Mouse (Mus musculus): Measurements from ENCODE around the gene Ces4a. TPM values are rescaled to one million over a fixed set of nuclear protein-coding genes. Genes with fewer than 3 reads are reported as not detected.
"Not testable (repeated sequence)": the region's sequence is repeated elsewhere in the genome, so short reads cannot be mapped to it uniquely, and the experiment has no call there.

Ces4a gene
- not detected in 2 replicates for polyA plus RNA-seq (2015; fragmentation: Nextera tagmentation; extraction: Ambion mirVana)

- H3K4me3 ChIP-seq, result no peak within 1 kb of the TSS
- no peaks in the 10 kb centered on the region for H3K36me3 ChIP-seq
- 74% methylated on average over 5 of the region's 5 CpGs for WGBS
- no peak for ATAC-seq (ENCODE audit: extremely low read depth, insufficient number of reproducible peaks, low FRiP score, low TSS enrichment)
- no peaks in the 10 kb centered on the region for H3K9me3 ChIP-seq
- H3K27me3 ChIP-seq (replicated peaks), result no peaks in the 10 kb centered on the region
- H3K9ac ChIP-seq, result no peak within 1 kb of the TSS
- no peaks in the 10 kb centered on the region for H3K4me1 ChIP-seq
- no peak within 1 kb of the TSS for H3K27ac ChIP-seq (replicated peaks)
- no peak within 1 kb of the TSS for H3K4me2 ChIP-seq
Observed at GRCm38 (mm10) chr8:105131509-105131908, at the start of gene Ces4a. Gene Ces4a (plus strand): TSS chr8:105131800.

- H3K4me2 ChIP-seq, result peak within 1 kb of the TSS; percentile 49
- ATAC-seq (ENCODE audit: extremely low read depth, insufficient number of reproducible peaks, low FRiP score, low TSS enrichment), result peak; percentile 19; the same call in 1 of the 2 replicates
- H3K4me1 ChIP-seq, result peaks cover 9% of the 10 kb centered on the region
- H3K27ac ChIP-seq (replicated peaks), result peak within 1 kb of the TSS; percentile 49
- H3K4me3 ChIP-seq, result 0 out of 2 replicates have a peak within 1 kb of the TSS, but pooled peaks have one; percentile 1
- H3K36me3 ChIP-seq, result no peaks in the 10 kb centered on the region
- no peak within 1 kb of the TSS for H3K9ac ChIP-seq
- no peaks in the 10 kb centered on the region for H3K27me3 ChIP-seq (replicated peaks)
- 33% methylated on average over 7 of the region's 7 CpGs for WGBS
- no peaks in the 10 kb centered on the region for H3K9me3 ChIP-seq
Observed at GRCm38 (mm10) chr8:105083449-105084050, 48.0 kb upstream of the Ces4a start, which contains the start of gene Ces3b. Gene Ces3b (plus strand): TSS chr8:105083753.

GRCm38 (mm10) chr8:105088166-105088565, 43.4 kb upstream of the Ces4a start:
- 77% methylated on average over 5 of the region's 5 CpGs for WGBS
- not testable (repeated sequence) for H3K9me3 ChIP-seq; H3K4me1 ChIP-seq; H3K27me3 ChIP-seq (replicated peaks); H3K27ac ChIP-seq (replicated peaks); ATAC-seq (ENCODE audit: extremely low read depth, insufficient number of reproducible peaks, low FRiP score, low TSS enrichment); H3K4me3 ChIP-seq; H3K4me2 ChIP-seq; H3K36me3 ChIP-seq; H3K9ac ChIP-seq

- no peak overlapping the region for H3K9ac ChIP-seq
- H3K4me1 ChIP-seq, result peaks cover 2% of the 10 kb centered on the region
- H3K27ac ChIP-seq (replicated peaks), result no peak overlapping the region
- H3K4me2 ChIP-seq, result no peak overlapping the region
- H3K36me3 ChIP-seq, result no peaks in the 10 kb centered on the region
- ATAC-seq (ENCODE audit: extremely low read depth, insufficient number of reproducible peaks, low FRiP score, low TSS enrichment), result no peak
- H3K27me3 ChIP-seq (replicated peaks), result no peaks in the 10 kb centered on the region
- no peak overlapping the region for H3K4me3 ChIP-seq
- no peaks in the 10 kb centered on the region for H3K9me3 ChIP-seq
- 63% methylated on average over 4 of the region's 4 CpGs for WGBS
Observed at GRCm38 (mm10) chr8:105088581-105088980, 43.0 kb upstream of the Ces4a start.

- Histone ChIP-seq H3K36me3 (no peaks in the 10 kb centered on the region), H3K27ac (replicated peaks) (no peak overlapping the region), H3K9ac (no peak overlapping the region), H3K4me1 (0 out of 2 replicates have a peak, but pooled peaks cover 3% of the 10 kb centered on the region), H3K9me3 (no peaks in the 10 kb centered on the region), H3K27me3 (replicated peaks) (no peaks in the 10 kb centered on the region), H3K4me3 (no peak overlapping the region), H3K4me2 (no peak overlapping the region)
- no peak for ATAC-seq (ENCODE audit: extremely low read depth, insufficient number of reproducible peaks, low FRiP score, low TSS enrichment)
- 82% methylated on average over 3 of the region's 3 CpGs for WGBS
Observed at GRCm38 (mm10) chr8:105093992-105094391, 37.6 kb upstream of the Ces4a start.

- H3K4me2 ChIP-seq; H3K27ac ChIP-seq (replicated peaks); H3K27me3 ChIP-seq (replicated peaks); H3K4me3 ChIP-seq; H3K4me1 ChIP-seq; ATAC-seq (ENCODE audit: extremely low read depth, insufficient number of reproducible peaks, low FRiP score, low TSS enrichment); H3K9me3 ChIP-seq; H3K36me3 ChIP-seq; H3K9ac ChIP-seq: not testable (repeated sequence)
- 70% methylated on average over 4 of the region's 4 CpGs for WGBS
Observed at GRCm38 (mm10) chr8:105102101-105102785, 29.4 kb upstream of the Ces4a start.

- not testable (repeated sequence) for H3K4me1 ChIP-seq; H3K4me3 ChIP-seq; H3K36me3 ChIP-seq; ATAC-seq (ENCODE audit: extremely low read depth, insufficient number of reproducible peaks, low FRiP score, low TSS enrichment); H3K9ac ChIP-seq; H3K4me2 ChIP-seq; H3K27me3 ChIP-seq (replicated peaks); H3K27ac ChIP-seq (replicated peaks); H3K9me3 ChIP-seq
- WGBS, result 70% methylated on average over 5 of the region's 5 CpGs
Observed at GRCm38 (mm10) chr8:105103701-105104100, 27.9 kb upstream of the Ces4a start.

- Histone ChIP-seq H3K9ac (no peak overlapping the region), H3K4me3 (no peak overlapping the region), H3K36me3 (no peaks in the 10 kb centered on the region), H3K27ac (replicated peaks) (no peak overlapping the region), H3K27me3 (replicated peaks) (no peaks in the 10 kb centered on the region), H3K4me2 (no peak overlapping the region), H3K4me1 (no peaks in the 10 kb centered on the region), H3K9me3 (peaks cover 6% of the 10 kb centered on the region; the same call in 1 of the 2 replicates)
- ATAC-seq (ENCODE audit: extremely low read depth, insufficient number of reproducible peaks, low FRiP score, low TSS enrichment), result no peak
- WGBS, result 69% methylated on average over 3 of the region's 3 CpGs
Observed at GRCm38 (mm10) chr8:105104220-105104619, 27.4 kb upstream of the Ces4a start.

GRCm38 (mm10) chr8:105129864-105130263, 1.7 kb upstream of the Ces4a start:
- ATAC-seq (ENCODE audit: extremely low read depth, insufficient number of reproducible peaks, low FRiP score, low TSS enrichment), result no peak
- no peak overlapping the region for H3K9ac ChIP-seq
- H3K4me3 ChIP-seq, result no peak overlapping the region
- H3K36me3 ChIP-seq, result no peaks in the 10 kb centered on the region
- H3K9me3 ChIP-seq, result 0 out of 2 replicates have a peak, but pooled peaks cover 2% of the 10 kb centered on the region
- no peaks in the 10 kb centered on the region for H3K27me3 ChIP-seq (replicated peaks)
- H3K4me1 ChIP-seq, result no peaks in the 10 kb centered on the region
- no peak overlapping the region for H3K4me2 ChIP-seq
- H3K27ac ChIP-seq (replicated peaks), result no peak overlapping the region
- 71% methylated on average over 9 of the region's 9 CpGs for WGBS

GRCm38 (mm10) chr8:105138423-105138822, 6.8 kb downstream of the Ces4a start:
- Histone ChIP-seq H3K4me3 (no peak overlapping the region), H3K4me1 (peaks cover 6% of the 10 kb centered on the region), H3K27ac (replicated peaks) (no peak overlapping the region), H3K9ac (no peak overlapping the region), H3K36me3 (no peaks in the 10 kb centered on the region), H3K4me2 (no peak overlapping the region), H3K27me3 (replicated peaks) (peaks cover 15% of the 10 kb centered on the region; the same call in 1 of the 2 replicates), H3K9me3 (no peaks in the 10 kb centered on the region)
- 24% methylated on average over 4 of the region's 4 CpGs for WGBS
- no peak for ATAC-seq (ENCODE audit: extremely low read depth, insufficient number of reproducible peaks, low FRiP score, low TSS enrichment)

GRCm38 (mm10) chr8:105142395-105142794, 10.8 kb downstream of the Ces4a start:
- Histone ChIP-seq H3K4me3 (no peak overlapping the region; the same call in 1 of the 2 replicates), H3K4me1 (peaks cover 6% of the 10 kb centered on the region), H3K4me2 (peak overlapping the region; percentile 48), H3K9me3 (no peaks in the 10 kb centered on the region), H3K27me3 (replicated peaks) (peaks cover 20% of the 10 kb centered on the region), H3K36me3 (no peaks in the 10 kb centered on the region), H3K27ac (replicated peaks) (no peak overlapping the region), H3K9ac (0 out of 2 replicates have a peak overlapping the region, but pooled peaks have one; percentile 6)
- no peak for ATAC-seq (ENCODE audit: extremely low read depth, insufficient number of reproducible peaks, low FRiP score, low TSS enrichment)
- WGBS, result 23% methylated on average over 19 of the region's 19 CpGs

All from heart, embryonic 13.5 days (tissue).